Mouse (Mus musculus) layer of hippocampus, adult 9-10 months (tissue): ENCODE measurements around the gene Tmod3.
"Not testable (repeated sequence)": the region's sequence is repeated elsewhere in the genome, so short reads cannot be mapped to it uniquely, and the experiment has no call there.

Experiments used
- DNase-seq: peaks from one replicate; pipeline ENCODE4 v3.0.0; 2022; ENCODE audit warnings: low spot score

Tmod3 gene

GRCm38 (mm10) chr9:75553719-75554118 lies 5.7 kb downstream of the Tmod3 start:
- no peak for DNase-seq

GRCm38 (mm10) chr9:75551342-75551741 lies 8.1 kb downstream of the Tmod3 start:
- no peak for DNase-seq

GRCm38 (mm10) chr9:75549010-75549409 lies 10.4 kb downstream of the Tmod3 start:
- no peak for DNase-seq

- DNase-seq: no peak
Observed at GRCm38 (mm10) chr9:75546885-75547553, 12.4 kb downstream of the Tmod3 start.

- DNase-seq: no peak
Observed at GRCm38 (mm10) chr9:75545514-75545913, 13.9 kb downstream of the Tmod3 start.

- DNase-seq: no peak
Observed at GRCm38 (mm10) chr9:75541497-75541896, 18.0 kb downstream of the Tmod3 start.

GRCm38 (mm10) chr9:75536422-75536821 lies 23.0 kb downstream of the Tmod3 start:
- DNase-seq: no peak

- DNase-seq: no peak
Observed at GRCm38 (mm10) chr9:75534431-75534962, 25.0 kb downstream of the Tmod3 start.

- DNase-seq: not testable (repeated sequence)
Observed at GRCm38 (mm10) chr9:75532989-75533388, 26.5 kb downstream of the Tmod3 start.

- DNase-seq: no peak
Observed at GRCm38 (mm10) chr9:75532461-75532860, 27.0 kb downstream of the Tmod3 start.

GRCm38 (mm10) chr9:75529358-75529757 lies 30.1 kb downstream of the Tmod3 start:
- DNase-seq: no peak

- DNase-seq: no peak
Observed at GRCm38 (mm10) chr9:75528096-75528495, 31.4 kb downstream of the Tmod3 start.

GRCm38 (mm10) chr9:75527368-75528059 lies 31.9 kb downstream of the Tmod3 start:
- no peak for DNase-seq

- DNase-seq: no peak
Observed at GRCm38 (mm10) chr9:75523646-75524045, 35.8 kb downstream of the Tmod3 start.

GRCm38 (mm10) chr9:75522217-75522616 lies 37.2 kb downstream of the Tmod3 start:
- DNase-seq: no peak

- no peak for DNase-seq
Observed at GRCm38 (mm10) chr9:75521788-75522187, 37.7 kb downstream of the Tmod3 start.

- DNase-seq: no peak
Observed at GRCm38 (mm10) chr9:75520940-75521339, 38.5 kb downstream of the Tmod3 start.

GRCm38 (mm10) chr9:75517751-75518150 lies 41.7 kb downstream of the Tmod3 start:
- DNase-seq: no peak

GRCm38 (mm10) chr9:75515464-75516113 lies 43.9 kb downstream of the Tmod3 start:
- DNase-seq: peak; percentile 33

GRCm38 (mm10) chr9:75511236-75511939 lies 48.1 kb downstream of the Tmod3 start:
- no peak for DNase-seq

- no peak for DNase-seq
Observed at GRCm38 (mm10) chr9:75504311-75504710, 55.1 kb downstream of the Tmod3 start.

- DNase-seq: no peak
Observed at GRCm38 (mm10) chr9:75498571-75498970, 60.9 kb downstream of the Tmod3 start.
